Mouse (Mus musculus) olfactory bulb, adult 2 months (tissue): ENCODE results near the gene Srf.

Source experiments
- CTCF ChIP-seq: fragments of 200-500 bp; IDR thresholded peaks from 2 replicates; pipeline ENCODE4 v1.5.1; 2012; ENCODE audit warnings: low read depth, mild to moderate bottlenecking, low read length, moderate library complexity; ENCODE audit not compliant: insufficient read depth
- POLR2A ChIP-seq: fragments of 200-500 bp; IDR thresholded peaks from 2 replicates; pipeline ENCODE4 v1.6.1; 2012; ENCODE audit warnings: mild to moderate bottlenecking, low read depth, low read length, moderate library complexity; ENCODE audit not compliant: insufficient read depth

GRCm38 (mm10) chr17:46550904-46551303 is 5.1 kb downstream of the Srf start:
- TF ChIP-seq CTCF (no peak), POLR2A (no peak)
